Mouse (Mus musculus) ovary, postnatal 36 days (tissue): ENCODE results near the gene Mgat4d.
"Not testable (repeated sequence)": the region's sequence is repeated elsewhere in the genome, so short reads cannot be mapped to it uniquely, and the experiment has no call there.

Experiments
- DNase-seq: peaks from one replicate; pipeline ENCODE4 v3.0.0; 2022; ENCODE audit warnings: low spot score, mixed read lengths

The Mgat4d gene

GRCm38 (mm10) chr8:83390006-83390701, 41.9 kb downstream of the Mgat4d start:
- no peak for DNase-seq

- no peak for DNase-seq
These were observed 44.2 kb downstream of the Mgat4d start for GRCm38 (mm10) chr8:83392521-83392920.

GRCm38 (mm10) chr8:83394325-83394724, 46.1 kb downstream of the Mgat4d start:
- no peak for DNase-seq

- no peak for DNase-seq
These were observed 48.4 kb downstream of the Mgat4d start for GRCm38 (mm10) chr8:83396680-83397079.

- DNase-seq, result no peak
These were observed 49.5 kb downstream of the Mgat4d start for GRCm38 (mm10) chr8:83397726-83398125.

GRCm38 (mm10) chr8:83405548-83405947, 57.3 kb downstream of the Mgat4d start:
- no peak for DNase-seq

- DNase-seq, result no peak
These were observed 58.6 kb downstream of the Mgat4d start for GRCm38 (mm10) chr8:83406836-83407235.

- no peak for DNase-seq
These were observed 60.2 kb downstream of the Mgat4d start for GRCm38 (mm10) chr8:83408496-83408895.

- no peak for DNase-seq
These were observed 68.6 kb downstream of the Mgat4d start for GRCm38 (mm10) chr8:83416878-83417277.

- no peak for DNase-seq
These were observed 69.7 kb downstream of the Mgat4d start for GRCm38 (mm10) chr8:83417970-83418369.

- no peak for DNase-seq
These were observed 70.7 kb downstream of the Mgat4d start for GRCm38 (mm10) chr8:83418805-83419516.

GRCm38 (mm10) chr8:83421354-83421753, 73.1 kb downstream of the Mgat4d start:
- DNase-seq, result no peak

GRCm38 (mm10) chr8:83423032-83423825, 75.0 kb downstream of the Mgat4d start:
- no peak for DNase-seq

GRCm38 (mm10) chr8:83425202-83425601, 76.9 kb downstream of the Mgat4d start:
- no peak for DNase-seq

GRCm38 (mm10) chr8:83426104-83426759, 78.0 kb downstream of the Mgat4d start:
- DNase-seq, result no peak

GRCm38 (mm10) chr8:83426949-83427348, 78.7 kb downstream of the Mgat4d start:
- no peak for DNase-seq

- DNase-seq, result not testable (repeated sequence)
These were observed 80.3 kb downstream of the Mgat4d start for GRCm38 (mm10) chr8:83428621-83429020.

GRCm38 (mm10) chr8:83429071-83429524, 80.8 kb downstream of the Mgat4d start:
- DNase-seq, result no peak
